Mouse (Mus musculus): ENCODE results near the gene Rnf223.

GRCm38 (mm10) chr4:156125393-156125792 is 4.9 kb upstream of the Rnf223 start:
- no peak for TF ChIP-seq CTCF (IDR thresholded peaks at IDR 0.05; ENCODE audit: control insufficient read depth, insufficient read depth, low read length)
- TF ChIP-seq POLR2A (IDR thresholded peaks at IDR 0.05; ENCODE audit: borderline replicate concordance, control insufficient read depth, low read depth, low read length) = no peak
